Mouse (Mus musculus): ENCODE measurements around the gene Tbc1d9b. TPM values are rescaled to one million over a fixed set of nuclear protein-coding genes. Genes with fewer than 3 reads are reported as not detected.

The Tbc1d9b gene
- polyA plus RNA-seq, 2 experiments: 8.4 to 9.5 TPM

DNA sequence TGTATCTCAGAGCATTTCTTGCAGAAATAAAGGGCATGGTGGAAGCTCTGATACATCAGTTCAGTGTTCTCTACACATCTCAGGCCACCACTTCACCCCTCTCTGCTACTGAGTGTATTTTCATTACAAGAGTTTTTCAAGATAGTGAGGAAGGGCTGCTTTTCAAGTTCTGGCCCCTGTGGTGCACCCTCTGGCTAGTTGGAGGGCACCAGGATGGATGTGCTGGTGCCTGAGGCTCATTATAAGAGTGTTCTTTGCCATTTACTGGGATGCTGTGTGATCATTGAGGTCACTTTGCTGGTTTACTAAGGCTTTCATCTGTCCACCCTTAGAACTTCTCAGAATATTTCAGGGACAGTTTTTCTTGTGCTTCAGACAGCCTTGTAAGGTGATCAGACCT is 39.5 kb upstream of the Tbc1d9b start:
- no peak overlapping the region for H3K27ac ChIP-seq
- no peak overlapping the region for H3K9ac ChIP-seq (replicated peaks)
- ATAC-seq (ENCODE audit: insufficient read depth) (no peak), DNase-seq (ENCODE audit: low read depth in 3 of 3, low spot score in 3 of 3) (no peak)
- H3K9me3 ChIP-seq (ENCODE audit: control insufficient read depth, low read length): no peaks in the 10 kb centered on the region
- H3K4me2 ChIP-seq (ENCODE audit: low read depth): no peak overlapping the region
- H3K4me3 ChIP-seq (ENCODE audit: insufficient read depth in 1 of 2, low read depth in 2 of 2, low read length in 2 of 2): no peak overlapping the region
- H3K4me1 ChIP-seq (replicated peaks; ENCODE audit: control insufficient read depth in 2 of 2, insufficient read depth in 2 of 2, low read length in 1 of 2): peaks cover 0 to 12% of the 10 kb centered on the region in 2 experiments; a peak in 2 of 4 replicates
- H3K27me3 ChIP-seq (ENCODE audit: control insufficient read depth, insufficient read depth, low read length): no peaks in the 10 kb centered on the region
- no peak for TF ChIP-seq EP300 (IDR thresholded peaks at IDR 0.05; ENCODE audit: low read depth)
- TF ChIP-seq CTCF (IDR thresholded peaks at IDR 0.05; ENCODE audit: low read depth): no peak
- no peaks in the 10 kb centered on the region for H3K36me3 ChIP-seq (replicated peaks; ENCODE audit: control insufficient read depth, insufficient read depth, low read depth)

DNA sequence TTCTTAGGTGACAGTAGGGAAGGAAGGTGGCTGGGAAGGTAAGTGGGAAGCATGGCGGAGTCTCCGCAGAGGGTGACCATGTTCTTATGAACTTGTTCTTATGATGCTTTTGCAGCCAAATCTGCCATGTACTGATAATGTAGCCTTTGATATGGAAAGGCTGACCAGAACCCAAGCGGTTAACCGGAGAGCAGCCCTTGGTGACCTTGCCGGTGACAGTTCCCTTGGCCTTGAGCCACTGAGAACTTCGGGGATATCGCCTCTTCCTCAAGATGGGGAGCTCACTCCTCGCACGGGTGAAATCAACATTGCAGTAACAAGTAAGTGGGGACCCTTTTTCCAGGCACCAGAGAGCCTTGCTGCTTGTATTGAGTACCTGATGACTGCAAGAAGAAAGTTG is 35.5 kb upstream of the Tbc1d9b start:
- ATAC-seq (ENCODE audit: insufficient read depth): no peak
- Histone ChIP-seq H3K4me1 (replicated peaks; ENCODE audit: control insufficient read depth in 2 of 2, insufficient read depth in 2 of 2, low read length in 1 of 2) (peaks cover 0 to 4% of the 10 kb centered on the region in 2 experiments; a peak in 1 of 4 replicates), H3K9me3 (ENCODE audit: control insufficient read depth, low read length) (no peaks in the 10 kb centered on the region), H3K36me3 (replicated peaks; ENCODE audit: control insufficient read depth, insufficient read depth, low read depth) (no peaks in the 10 kb centered on the region), H3K9ac (replicated peaks) (no peak overlapping the region), H3K27me3 (ENCODE audit: control insufficient read depth, insufficient read depth, low read length) (no peaks in the 10 kb centered on the region), H3K27ac (no peak overlapping the region), H3K4me2 (ENCODE audit: low read depth) (no peak overlapping the region), H3K4me3 (ENCODE audit: insufficient read depth in 1 of 2, low read depth in 2 of 2, low read length in 2 of 2) (no peak overlapping the region)
- DNase-seq (ENCODE audit: low read depth in 3 of 3, low spot score in 3 of 3): no peak
- TF ChIP-seq CTCF (IDR thresholded peaks at IDR 0.05; ENCODE audit: low read depth): no peak
- TF ChIP-seq EP300 (IDR thresholded peaks at IDR 0.05; ENCODE audit: low read depth): no peak
- WGBS (ENCODE audit: insufficient replicate concordance): 76% methylated on average over 9 of the region's 9 CpGs

DNA sequence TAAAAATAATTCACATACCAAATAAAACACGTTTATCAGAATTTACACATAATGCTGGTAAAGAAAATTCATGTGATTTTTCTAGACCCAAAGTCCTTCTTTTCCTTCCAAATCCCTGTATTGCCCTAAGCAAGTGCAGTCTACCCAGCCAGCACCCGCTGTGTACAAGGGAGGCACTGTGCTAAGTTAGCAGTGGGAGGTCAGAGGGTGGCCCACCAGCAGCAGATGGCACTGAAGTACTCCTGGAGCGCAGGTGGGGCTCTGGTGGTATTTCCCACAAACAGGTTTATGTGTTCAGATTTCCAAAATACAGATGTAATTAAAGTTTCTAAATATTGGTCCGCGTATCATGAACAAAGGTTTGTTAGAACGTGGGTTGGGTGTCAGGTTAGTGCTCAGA is 34.1 kb upstream of the Tbc1d9b start:
- no peak for DNase-seq (ENCODE audit: low read depth in 3 of 3, low spot score in 3 of 3)
- ATAC-seq (ENCODE audit: insufficient read depth): no peak
- no peak overlapping the region for H3K4me3 ChIP-seq (ENCODE audit: insufficient read depth in 1 of 2, low read depth in 2 of 2, low read length in 2 of 2)
- H3K4me2 ChIP-seq (ENCODE audit: low read depth): no peak overlapping the region
- TF ChIP-seq CTCF (IDR thresholded peaks at IDR 0.05; ENCODE audit: low read depth) (no peak), EP300 (IDR thresholded peaks at IDR 0.05; ENCODE audit: low read depth) (no peak)
- H3K9me3 ChIP-seq (ENCODE audit: control insufficient read depth, low read length): no peaks in the 10 kb centered on the region
- no peaks in the 10 kb centered on the region for H3K36me3 ChIP-seq (replicated peaks; ENCODE audit: control insufficient read depth, insufficient read depth, low read depth)
- no peaks in the 10 kb centered on the region for H3K27me3 ChIP-seq (ENCODE audit: control insufficient read depth, insufficient read depth, low read length)
- 76% methylated on average over 6 of the region's 6 CpGs for WGBS (ENCODE audit: insufficient replicate concordance)
- no peaks in the 10 kb centered on the region for H3K4me1 ChIP-seq (replicated peaks; ENCODE audit: control insufficient read depth in 2 of 2, insufficient read depth in 2 of 2, low read length in 1 of 2)
- H3K9ac ChIP-seq (replicated peaks): no peak overlapping the region
- H3K27ac ChIP-seq: no peak overlapping the region

DNA sequence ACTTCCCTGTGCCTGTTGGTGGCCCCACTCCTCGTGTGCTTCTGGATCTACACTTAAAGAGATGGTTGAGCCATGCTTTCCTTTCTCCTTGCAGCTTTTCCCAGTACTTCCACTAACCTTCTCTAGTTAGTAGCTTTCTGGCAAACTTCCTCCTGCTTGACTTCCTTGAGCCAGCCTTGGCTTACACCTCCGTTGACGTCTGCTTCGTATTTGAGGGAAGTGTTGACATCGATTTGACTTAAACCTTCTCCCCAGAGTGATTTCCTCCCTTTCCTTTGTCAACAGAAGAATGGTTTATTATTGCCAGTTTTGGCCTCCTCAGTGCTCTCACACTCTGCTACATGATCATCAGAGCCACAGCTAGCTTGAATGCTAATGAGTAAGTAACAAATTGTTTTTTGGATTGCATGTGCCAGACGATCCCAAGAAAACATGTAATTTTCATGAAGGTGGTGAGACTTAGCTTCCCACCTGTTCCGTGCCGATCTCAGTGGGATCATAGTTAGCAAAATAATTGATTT is 32.2 kb upstream of the Tbc1d9b start:
- Histone ChIP-seq H3K27ac (no peak overlapping the region), H3K27me3 (ENCODE audit: control insufficient read depth, insufficient read depth, low read length) (no peaks in the 10 kb centered on the region), H3K4me2 (ENCODE audit: low read depth) (no peak overlapping the region), H3K9ac (replicated peaks) (no peak overlapping the region), H3K4me1 (replicated peaks; ENCODE audit: control insufficient read depth in 2 of 2, insufficient read depth in 2 of 2, low read length in 1 of 2) (no peaks in the 10 kb centered on the region; a peak in 1 of 4 replicates), H3K4me3 (ENCODE audit: insufficient read depth in 1 of 2, low read depth in 2 of 2, low read length in 2 of 2) (no peak overlapping the region), H3K9me3 (ENCODE audit: control insufficient read depth, low read length) (no peaks in the 10 kb centered on the region), H3K36me3 (replicated peaks; ENCODE audit: control insufficient read depth, insufficient read depth, low read depth) (no peaks in the 10 kb centered on the region)
- DNase-seq (ENCODE audit: low read depth in 3 of 3, low spot score in 3 of 3): no peak
- no peak for ATAC-seq (ENCODE audit: insufficient read depth)
- TF ChIP-seq EP300 (IDR thresholded peaks at IDR 0.05; ENCODE audit: low read depth) (no peak), CTCF (IDR thresholded peaks at IDR 0.05; ENCODE audit: low read depth) (no peak)
- WGBS (ENCODE audit: insufficient replicate concordance): 62% methylated on average over 8 of the region's 8 CpGs

DNA sequence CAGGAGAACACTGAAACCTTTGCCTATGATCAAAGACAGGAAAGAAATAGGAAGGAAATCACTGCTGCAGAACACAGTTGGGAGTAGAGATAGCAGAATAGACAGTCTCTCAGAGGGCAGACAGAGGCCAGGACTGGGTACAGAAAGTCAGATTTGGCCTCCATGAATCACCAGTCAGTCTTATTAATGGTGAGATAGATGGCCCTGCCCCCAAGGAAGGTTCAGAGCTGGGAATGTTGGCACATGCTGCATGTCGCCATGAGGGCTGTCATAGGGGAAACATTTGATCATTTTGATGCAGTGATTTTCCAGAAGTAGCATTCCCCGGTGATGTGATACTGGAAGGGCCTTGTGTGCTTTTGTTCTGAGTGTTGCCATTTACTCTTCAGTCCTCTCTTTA is 31.5 kb upstream of the Tbc1d9b start:
- H3K9me3 ChIP-seq (ENCODE audit: control insufficient read depth, low read length): no peaks in the 10 kb centered on the region
- no peak overlapping the region for H3K4me3 ChIP-seq (ENCODE audit: insufficient read depth in 1 of 2, low read depth in 2 of 2, low read length in 2 of 2)
- no peak overlapping the region for H3K9ac ChIP-seq (replicated peaks)
- H3K27ac ChIP-seq: no peak overlapping the region
- no peaks in the 10 kb centered on the region for H3K36me3 ChIP-seq (replicated peaks; ENCODE audit: control insufficient read depth, insufficient read depth, low read depth)
- TF ChIP-seq CTCF (IDR thresholded peaks at IDR 0.05; ENCODE audit: low read depth) (no peak), EP300 (IDR thresholded peaks at IDR 0.05; ENCODE audit: low read depth) (no peak)
- H3K4me2 ChIP-seq (ENCODE audit: low read depth): no peak overlapping the region
- DNase-seq (ENCODE audit: low read depth in 3 of 3, low spot score in 3 of 3): no peak
- no peaks in the 10 kb centered on the region for H3K27me3 ChIP-seq (ENCODE audit: control insufficient read depth, insufficient read depth, low read length)
- 70% methylated on average over 2 of the region's 2 CpGs for WGBS (ENCODE audit: insufficient replicate concordance)
- ATAC-seq (ENCODE audit: insufficient read depth): no peak
- H3K4me1 ChIP-seq (replicated peaks; ENCODE audit: control insufficient read depth in 2 of 2, insufficient read depth in 2 of 2, low read length in 1 of 2): no peaks in the 10 kb centered on the region; a peak in 1 of 4 replicates
